Mouse (Mus musculus) MEL (cell line): ENCODE data around the gene Il12rb1. TPM values are rescaled to one million over a fixed set of nuclear protein-coding genes. Genes with fewer than 3 reads are reported as not detected.

Experiments used
- DNase-seq: peaks from one replicate; pipeline ENCODE4 v3.0.0; 2011; ENCODE audit warnings: low read depth, low spot score
- H3K27ac ChIP-seq: 2 replicates; pipeline ENCODE4 v1.5.1; 2012; ENCODE audit warnings: low read depth, mild to moderate bottlenecking, control low read depth, low read length, moderate library complexity; ENCODE audit not compliant: control insufficient read depth
- H3K27me3 ChIP-seq, 2 experiments: fragments of 150-350 bp in 1 of 2; sonication (generic) in 1 of 2; 2 replicates each; pipeline ENCODE4 v1.6.1; 2012; ENCODE audit warnings: low read length in 2 of 2, mild to moderate bottlenecking in 2 of 2, improper control_type of control experiment in 1 of 2, moderate library complexity in 1 of 2; ENCODE audit not compliant: insufficient read depth in 2 of 2, control insufficient read depth in 1 of 2
- H3K36me3 ChIP-seq, 2 experiments: 2 replicates each; pipeline ENCODE4 v1.6.1; 2012 to 2014; ENCODE audit warnings: low read length in 2 of 2, improper control_type of control experiment in 1 of 2, inconsistent platforms in 1 of 2, mild to moderate bottlenecking in 1 of 2; ENCODE audit not compliant: insufficient read depth in 2 of 2, control insufficient read depth in 1 of 2
- H3K4me1 ChIP-seq, 2 experiments: fragments of 150-350 bp in 1 of 2; sonication (generic) in 1 of 2; 2 replicates each; pipeline ENCODE4 v1.6.1; 2012; ENCODE audit warnings: low read length in 2 of 2, improper control_type of control experiment in 1 of 2, mild to moderate bottlenecking in 1 of 2; ENCODE audit not compliant: insufficient read depth in 2 of 2, control insufficient read depth in 1 of 2
- H3K4me3 ChIP-seq, 2 experiments: fragments of 150-350 bp in 1 of 2; sonication (generic) in 1 of 2; 2 replicates each; pipeline ENCODE4 v1.5.1; 2012; ENCODE audit warnings: low read depth in 2 of 2, low read length in 2 of 2, mild to moderate bottlenecking in 2 of 2, moderate library complexity in 2 of 2, control low read depth in 1 of 2, improper control_type of control experiment in 1 of 2; ENCODE audit not compliant: control insufficient read depth in 1 of 2, insufficient read depth in 1 of 2
- H3K79me2 ChIP-seq: 2 replicates; pipeline ENCODE4 v1.6.1; 2012; ENCODE audit warnings: mild to moderate bottlenecking, low read length, moderate library complexity; ENCODE audit not compliant: control insufficient read depth, poor library complexity, insufficient read depth
- H3K9ac ChIP-seq: 2 replicates; pipeline ENCODE4 v1.6.1; 2012; ENCODE audit warnings: low read depth, mild to moderate bottlenecking, control low read depth, low read length, moderate library complexity; ENCODE audit not compliant: control insufficient read depth, poor library complexity, severe bottlenecking
- H3K9me3 ChIP-seq: fragments of 150-350 bp; sonication (generic); replicated peaks from 2 replicates; pipeline ENCODE4 v1.6.1; 2012; ENCODE audit warnings: mild to moderate bottlenecking, low read length, improper control_type of control experiment, moderate library complexity; ENCODE audit not compliant: insufficient read depth
- BHLHE40 ChIP-seq: IDR thresholded peaks from 2 replicates; pipeline ENCODE4 v1.6.1; 2012; ENCODE audit warnings: low read depth, mild to moderate bottlenecking, inconsistent platforms, low read length, improper control_type of control experiment, borderline replicate concordance
- CHD1 ChIP-seq: IDR thresholded peaks from 2 replicates; pipeline ENCODE4 v1.6.1; 2012; ENCODE audit warnings: low read depth, mild to moderate bottlenecking, inconsistent platforms, low read length, improper control_type of control experiment
- CTCF ChIP-seq, 3 experiments: IDR thresholded peaks in 2 of 3; conservative IDR thresholded peaks in 1 of 3; 2 replicates each; pipeline ENCODE4 v1.5.1; 2011 to 2012; ENCODE audit warnings: low read length in 3 of 3, low read depth in 2 of 3, mild to moderate bottlenecking in 2 of 3, improper control_type of control experiment in 1 of 3, inconsistent platforms in 1 of 3, mixed read lengths in 1 of 3, moderate library complexity in 1 of 3; ENCODE audit not compliant: control insufficient read depth in 1 of 3, insufficient read depth in 1 of 3, poor library complexity in 1 of 3, severe bottlenecking in 1 of 3
- E2F4 ChIP-seq: IDR thresholded peaks from 2 replicates; pipeline ENCODE4 v1.6.1; 2011; ENCODE audit warnings: low read depth, low read length, improper control_type of control experiment, borderline replicate concordance
- GATA1 ChIP-seq: IDR thresholded peaks from 2 replicates; pipeline ENCODE4 v1.6.1; 2011; ENCODE audit warnings: low read depth, low read length, improper control_type of control experiment
- HCFC1 ChIP-seq: IDR thresholded peaks from 2 replicates; pipeline ENCODE4 v1.6.1; 2012; ENCODE audit warnings: low read depth, mild to moderate bottlenecking, inconsistent platforms, low read length, improper control_type of control experiment, moderate library complexity
- KAT2A ChIP-seq: conservative IDR thresholded peaks from 2 replicates; pipeline ENCODE4 v1.6.1; 2012; ENCODE audit warnings: low read depth, low read length, improper control_type of control experiment, inconsistent platforms
- MAFK ChIP-seq: IDR thresholded peaks from 2 replicates; pipeline ENCODE4 v1.6.1; 2011; ENCODE audit warnings: low read depth, mild to moderate bottlenecking, low read length, improper control_type of control experiment, borderline replicate concordance
- MAX ChIP-seq: IDR thresholded peaks from 2 replicates; pipeline ENCODE4 v1.6.1; 2011; ENCODE audit warnings: low read length, improper control_type of control experiment
- MEF2A ChIP-seq: IDR thresholded peaks from 2 replicates; pipeline ENCODE4 v1.6.1; 2014; ENCODE audit warnings: low read depth, mild to moderate bottlenecking, inconsistent platforms, low read length, improper control_type of control experiment; ENCODE audit not compliant: poor library complexity, insufficient replicate concordance, severe bottlenecking; ENCODE audit errors: extremely low read depth
- MXI1 ChIP-seq: IDR thresholded peaks from 2 replicates; pipeline ENCODE4 v1.6.1; 2011; ENCODE audit warnings: mild to moderate bottlenecking, low read depth, low read length, improper control_type of control experiment
- MYC ChIP-seq: IDR thresholded peaks from 2 replicates; pipeline ENCODE4 v1.6.1; 2011; ENCODE audit warnings: low read depth, mild to moderate bottlenecking, low read length, improper control_type of control experiment, moderate library complexity
- POLR2A ChIP-seq, 2 experiments: IDR thresholded peaks; 2 replicates each; pipeline ENCODE4 v1.6.1; 2011 to 2012; ENCODE audit warnings: low read length in 2 of 2, mild to moderate bottlenecking in 2 of 2, control low read depth in 1 of 2, improper control_type of control experiment in 1 of 2, low read depth in 1 of 2, moderate library complexity in 1 of 2; ENCODE audit not compliant: control insufficient read depth in 1 of 2, insufficient read depth in 1 of 2, poor library complexity in 1 of 2
- POLR2AphosphoS5 ChIP-seq: IDR thresholded peaks from 2 replicates; pipeline ENCODE4 v1.6.1; 2012; ENCODE audit warnings: low read depth, borderline replicate concordance, mild to moderate bottlenecking, inconsistent platforms, low read length, moderate library complexity, mixed read lengths
- RAD21 ChIP-seq: IDR thresholded peaks from 2 replicates; pipeline ENCODE4 v1.6.1; 2011; ENCODE audit warnings: mild to moderate bottlenecking, low read depth, low read length, improper control_type of control experiment
- RCOR1 ChIP-seq: IDR thresholded peaks from 2 replicates; pipeline ENCODE4 v1.6.1; 2012; ENCODE audit warnings: low read depth, mild to moderate bottlenecking, inconsistent platforms, low read length, improper control_type of control experiment
- SMC3 ChIP-seq: IDR thresholded peaks from 2 replicates; pipeline ENCODE4 v1.6.1; 2011; ENCODE audit warnings: low read depth, low read length, improper control_type of control experiment
- TAL1 ChIP-seq: IDR thresholded peaks from 2 replicates; pipeline ENCODE4 v1.6.1; 2012; ENCODE audit warnings: mild to moderate bottlenecking, inconsistent platforms, low read length, moderate library complexity, mixed read lengths
- TBP ChIP-seq: IDR thresholded peaks from 2 replicates; pipeline ENCODE4 v1.8.0; 2011; ENCODE audit warnings: low read depth, low read length, improper control_type of control experiment
- TCF12 ChIP-seq: IDR thresholded peaks from 2 replicates; pipeline ENCODE4 v1.6.1; 2014; ENCODE audit warnings: low read depth, mild to moderate bottlenecking, inconsistent platforms, low read length, improper control_type of control experiment, moderate library complexity
- UBTF ChIP-seq: IDR thresholded peaks from 2 replicates; pipeline ENCODE4 v1.6.1; 2012; ENCODE audit warnings: low read depth, mild to moderate bottlenecking, inconsistent platforms, low read length, improper control_type of control experiment, moderate library complexity, borderline replicate concordance; ENCODE audit not compliant: insufficient read depth
- USF1 ChIP-seq: IDR thresholded peaks from 2 replicates; pipeline ENCODE4 v1.6.1; 2014; ENCODE audit warnings: low read depth, mild to moderate bottlenecking, inconsistent platforms, low read length, improper control_type of control experiment, moderate library complexity
- ZC3H11A ChIP-seq: IDR thresholded peaks from 2 replicates; pipeline ENCODE4 v1.6.1; 2012; ENCODE audit warnings: low read depth, mild to moderate bottlenecking, inconsistent platforms, low read length, improper control_type of control experiment
- ZKSCAN1 ChIP-seq: IDR thresholded peaks from 2 replicates; pipeline ENCODE4 v1.6.1; 2012; ENCODE audit warnings: low read depth, mild to moderate bottlenecking, inconsistent platforms, low read length, improper control_type of control experiment, moderate library complexity
- ZNF384 ChIP-seq: IDR thresholded peaks from 2 replicates; pipeline ENCODE4 v1.6.1; 2012; ENCODE audit warnings: low read depth, mild to moderate bottlenecking, inconsistent platforms, low read length, improper control_type of control experiment
- polyA plus RNA-seq, 2 experiments: library from polyadenylated mRNA; stranded (reverse) in 1 of 2; unstranded in 1 of 2; fragments of >175 nt in 1 of 2; fragments of >200 nt in 1 of 2; gene quantifications; 2 replicates each; pipeline versions ENCODE4 v1.2.1 to v1.2.4; 2012; ENCODE audit warnings: low replicate concordance in 2 of 2, low read depth in 1 of 2; ENCODE audit not compliant: insufficient read length in 2 of 2, insufficient read depth in 1 of 2, missing spikeins in 1 of 2
- total RNA-seq: library from RNA; depleted of rRNA; stranded (reverse); fragments of 300-350 nt; gene quantifications from 2 replicates; pipeline ENCODE4 v1.2.3, GENCODE M21; 2012

Il12rb1 gene
- total and polyA plus RNA-seq, 3 experiments: 1.2 to 2.2 TPM; not detected in 1

- no peaks in the 10 kb centered on the region for H3K27me3 ChIP-seq
- no peak overlapping the region for H3K4me3 ChIP-seq
- no peak for DNase-seq
- no peaks in the 10 kb centered on the region for H3K79me2 ChIP-seq
- TF ChIP-seq SMC3: no peak
- H3K27ac ChIP-seq: no peak overlapping the region
- 0 out of 4 replicates have a peak, but pooled peaks cover 0 to 5% of the 10 kb centered on the region in 2 experiments for H3K4me1 ChIP-seq
- no peak overlapping the region for H3K9ac ChIP-seq
- no peaks in the 10 kb centered on the region for H3K9me3 ChIP-seq
- no peaks in the 10 kb centered on the region; a peak in 1 of 4 replicates for H3K36me3 ChIP-seq
Observed at GRCm38 (mm10) chr8:70770748-70771147, 37.5 kb upstream of the Il12rb1 start.

GRCm38 (mm10) chr8:70771217-70771616 lies 37.0 kb upstream of the Il12rb1 start:
- H3K79me2 ChIP-seq: peaks cover 4% of the 10 kb centered on the region; the same call in 1 of the 2 replicates
- H3K9ac ChIP-seq: no peak overlapping the region
- H3K4me3 ChIP-seq: no peak overlapping the region
- no peak for DNase-seq
- H3K36me3 ChIP-seq: no peaks in the 10 kb centered on the region; a peak in 1 of 4 replicates
- no peaks in the 10 kb centered on the region for H3K9me3 ChIP-seq
- H3K27ac ChIP-seq: no peak overlapping the region
- no peaks in the 10 kb centered on the region for H3K27me3 ChIP-seq
- 0 out of 4 replicates have a peak, but pooled peaks cover 0 to 5% of the 10 kb centered on the region in 2 experiments for H3K4me1 ChIP-seq
- no peak for TF ChIP-seq CTCF (IDR thresholded peaks at IDR 0.05 in 2 of 3, conservative IDR thresholded peaks at IDR 0.05 in 1 of 3; ENCODE audit: control insufficient read depth in 1 of 3, insufficient read depth in 1 of 3, low read depth in 2 of 3, low read length in 3 of 3, poor library complexity in 1 of 3, severe bottlenecking in 1 of 3)
- no peak for TF ChIP-seq HCFC1
- no peak for TF ChIP-seq ZKSCAN1
- TF ChIP-seq E2F4: no peak
- no peak for TF ChIP-seq TBP
- no peak for TF ChIP-seq UBTF
- TF ChIP-seq SMC3: no peak
- no peak for TF ChIP-seq USF1
- TF ChIP-seq MAX: no peak
- TF ChIP-seq TAL1: no peak
- no peak for TF ChIP-seq KAT2A
- TF ChIP-seq GATA1: no peak
- TF ChIP-seq MEF2A: no peak
- no peak for TF ChIP-seq MXI1

GRCm38 (mm10) chr8:70772075-70772474 lies 36.2 kb upstream of the Il12rb1 start:
- no peaks in the 10 kb centered on the region; a peak in 1 of 4 replicates for H3K36me3 ChIP-seq

More at GRCm38 (mm10) chr8:70772075-70772474, 36.2 kb upstream of the Il12rb1 start:
- H3K27ac ChIP-seq: no peak overlapping the region
- 0 out of 4 replicates have a peak, but pooled peaks cover 0 to 5% of the 10 kb centered on the region in 2 experiments for H3K4me1 ChIP-seq
- H3K4me3 ChIP-seq: no peak overlapping the region
- peaks cover 6% of the 10 kb centered on the region; the same call in 1 of the 2 replicates for H3K79me2 ChIP-seq
- no peak for DNase-seq
- TF ChIP-seq BHLHE40 (no peak), MYC (no peak), CHD1 (no peak), POLR2AphosphoS5 (no peak), MAFK (no peak), ZNF384 (no peak), UBTF (no peak), RAD21 (no peak), POLR2A (IDR thresholded peaks at IDR 0.05; ENCODE audit: control insufficient read depth in 1 of 2, insufficient read depth in 1 of 2, low read depth in 1 of 2, low read length in 2 of 2, poor library complexity in 1 of 2) (no peak), TBP (no peak), HCFC1 (no peak), TCF12 (no peak), ZC3H11A (no peak), RCOR1 (no peak)
- H3K9me3 ChIP-seq: no peaks in the 10 kb centered on the region
- H3K9ac ChIP-seq: no peak overlapping the region
- no peaks in the 10 kb centered on the region for H3K27me3 ChIP-seq
